Mouse (Mus musculus): ENCODE data around the gene Faap24. TPM values are rescaled to one million over a fixed set of nuclear protein-coding genes. Genes with fewer than 3 reads are reported as not detected.

Faap24 gene
- polyA plus RNA-seq (2012; rRNA removed): 5.5 and 6.4 TPM in 2 replicates

DNA sequence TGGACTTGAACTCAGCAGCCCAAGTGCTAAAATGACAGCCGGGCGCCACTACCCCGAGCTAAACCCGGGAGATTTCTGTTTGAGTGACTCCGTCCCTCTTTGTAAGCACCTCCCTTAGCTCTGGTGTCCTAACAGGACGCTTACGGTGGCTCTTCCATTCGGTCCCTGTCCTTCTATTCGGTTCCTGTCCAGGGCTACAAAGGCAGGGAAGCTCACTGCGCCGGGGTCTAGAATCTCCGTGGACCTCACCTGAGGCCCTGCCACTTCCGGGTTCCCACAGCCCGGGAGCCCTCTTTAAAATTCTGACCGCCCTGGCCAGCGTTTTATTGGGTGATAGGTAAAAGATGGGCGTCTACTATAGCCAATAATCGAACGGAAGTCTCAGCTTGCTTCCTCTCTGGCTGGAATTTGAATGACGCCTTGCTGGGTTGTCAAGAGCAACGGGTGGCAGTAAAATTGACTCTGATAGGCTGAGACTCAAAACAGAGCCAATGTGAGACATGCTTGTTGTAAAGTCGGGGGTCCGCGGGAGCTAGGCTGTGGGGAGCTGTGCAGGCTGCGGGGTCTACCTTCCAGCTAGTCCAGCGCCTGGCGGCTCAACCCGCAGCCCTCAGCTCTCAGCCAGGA is at the start of gene Faap24, which contains the start of gene Cep89:
Faap24 (minus strand) TSS at position 295 of the 627 bp plus-strand sequence.
Cep89 (plus strand) TSS at position 494 of the 627 bp plus-strand sequence.
- WGBS: under 1% methylated on average over 28 of the region's 28 CpGs
- H3K36me3 ChIP-seq (ENCODE audit: control insufficient read depth, insufficient read depth, low read length): peaks cover 14% of the 10 kb centered on the region

DNA sequence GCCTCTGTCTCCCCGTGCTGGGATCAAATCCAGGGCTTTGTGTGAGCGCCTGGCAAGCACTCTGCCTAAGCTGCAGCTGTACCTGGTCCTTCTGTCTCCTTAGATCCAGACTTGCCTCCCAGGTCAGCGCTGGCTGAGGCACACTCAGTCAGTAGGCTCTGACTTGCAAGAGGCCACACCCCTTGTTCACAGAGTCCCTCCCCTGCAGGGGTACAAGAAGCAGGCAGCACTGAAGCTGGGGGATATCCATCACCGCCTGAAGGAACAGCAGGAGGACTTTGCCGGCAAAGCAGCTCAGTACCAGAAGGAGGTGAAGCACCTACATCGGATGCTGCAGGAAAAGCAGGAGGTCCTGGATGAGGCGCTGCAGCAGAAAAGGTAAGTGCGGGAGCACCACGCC is 38.6 kb upstream of the Faap24 start:
- DNase-seq (ENCODE audit: low read depth in 1 of 2, low spot score in 2 of 2): no peak
- H3K36me3 ChIP-seq (ENCODE audit: control insufficient read depth, insufficient read depth, low read length): peaks cover 32% of the 10 kb centered on the region
- TF ChIP-seq POLR2A (IDR thresholded peaks at IDR 0.05; ENCODE audit: low read depth, low read length) (no peak), CTCF (IDR thresholded peaks at IDR 0.05; ENCODE audit: extremely low read depth, insufficient read depth, insufficient read length, insufficient replicate concordance) (no peak)
- no peak overlapping the region for H3K4me3 ChIP-seq (ENCODE audit: extremely low read depth, insufficient read depth, insufficient read length)
- WGBS: 97% methylated on average over 9 of the region's 9 CpGs
- no peaks in the 10 kb centered on the region for H3K27me3 ChIP-seq (ENCODE audit: control insufficient read depth, insufficient read depth, low read length)
- no peaks in the 10 kb centered on the region for H3K4me1 ChIP-seq (ENCODE audit: control insufficient read depth, insufficient read depth, insufficient read length)
- no peak overlapping the region for H3K27ac ChIP-seq (ENCODE audit: insufficient read depth, low read length)

More for the DNA sequence above, at the start of gene Faap24, which contains the start of gene Cep89:
- H3K27me3 ChIP-seq (ENCODE audit: control insufficient read depth, insufficient read depth, low read length): no peaks in the 10 kb centered on the region
- H3K4me1 ChIP-seq (ENCODE audit: control insufficient read depth, insufficient read depth, insufficient read length): no peaks in the 10 kb centered on the region; the same call in 1 of the 2 replicates
- DNase-seq (ENCODE audit: low read depth in 1 of 2, low spot score in 2 of 2): peak; percentile 87 to 99
- H3K4me3 ChIP-seq (ENCODE audit: extremely low read depth, insufficient read depth, insufficient read length): peak within 1 kb of the TSS; percentile 87
- peak within 1 kb of the TSS; percentile 41 for H3K27ac ChIP-seq (ENCODE audit: insufficient read depth, low read length)
- TF ChIP-seq POLR2A (IDR thresholded peaks at IDR 0.05; ENCODE audit: low read depth, low read length): peak; percentile 89
- TF ChIP-seq CTCF (IDR thresholded peaks at IDR 0.05; ENCODE audit: extremely low read depth, insufficient read depth, insufficient read length, insufficient replicate concordance): no peak

DNA sequence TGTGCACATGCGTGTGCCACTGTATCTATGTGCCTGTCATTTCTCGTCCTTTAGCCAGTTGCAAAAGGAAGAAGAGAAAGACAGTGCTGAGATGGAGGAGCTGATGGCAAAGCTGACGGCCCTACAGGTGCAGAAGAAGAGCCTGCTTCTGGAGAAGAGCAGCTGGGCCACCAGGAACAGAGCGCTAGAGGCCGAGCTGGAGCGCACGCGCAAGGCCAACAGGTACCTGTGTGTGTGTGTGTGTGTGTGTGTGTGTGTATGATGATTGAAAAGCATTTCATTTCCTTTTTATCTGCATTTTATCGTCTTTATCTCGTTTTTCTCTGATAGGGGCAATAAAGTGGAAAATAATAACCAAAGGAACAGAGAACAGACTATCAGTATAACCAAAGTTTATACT is 31.5 kb upstream of the Faap24 start:
- H3K4me1 ChIP-seq (ENCODE audit: control insufficient read depth, insufficient read depth, insufficient read length): no peaks in the 10 kb centered on the region
- DNase-seq (ENCODE audit: low read depth in 1 of 2, low spot score in 2 of 2): no peak
- H3K4me3 ChIP-seq (ENCODE audit: extremely low read depth, insufficient read depth, insufficient read length): no peak overlapping the region
- 92% methylated on average over 10 of the region's 10 CpGs for whole genome bisulfite sequencing
- TF ChIP-seq CTCF (IDR thresholded peaks at IDR 0.05; ENCODE audit: extremely low read depth, insufficient read depth, insufficient read length, insufficient replicate concordance) (no peak), POLR2A (IDR thresholded peaks at IDR 0.05; ENCODE audit: low read depth, low read length) (no peak)
- H3K36me3 ChIP-seq (ENCODE audit: control insufficient read depth, insufficient read depth, low read length): peaks cover 18% of the 10 kb centered on the region
- H3K27ac ChIP-seq (ENCODE audit: insufficient read depth, low read length): no peak overlapping the region
- H3K27me3 ChIP-seq (ENCODE audit: control insufficient read depth, insufficient read depth, low read length): no peaks in the 10 kb centered on the region

DNA sequence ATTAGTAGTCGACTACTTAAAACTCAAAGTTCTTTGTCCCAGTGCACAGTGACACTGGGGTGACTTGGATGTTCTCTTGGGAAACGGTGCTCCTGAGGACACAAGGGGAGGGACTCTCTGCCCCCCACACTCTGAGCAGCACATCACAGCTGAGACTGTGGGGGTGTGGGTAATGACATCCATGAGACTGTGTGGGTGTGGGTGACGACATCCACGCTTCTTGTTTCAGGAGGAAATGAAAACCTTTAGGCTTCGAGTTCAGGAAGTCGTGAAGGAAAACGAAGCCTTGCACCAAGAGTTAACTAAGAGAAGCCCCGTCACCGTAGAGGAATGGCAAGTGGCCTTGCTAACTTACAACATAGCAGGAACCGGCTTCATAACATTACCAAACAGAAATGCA is 26.4 kb upstream of the Faap24 start:
- no peaks in the 10 kb centered on the region for H3K4me1 ChIP-seq (ENCODE audit: control insufficient read depth, insufficient read depth, insufficient read length)
- peaks cover 16% of the 10 kb centered on the region for H3K36me3 ChIP-seq (ENCODE audit: control insufficient read depth, insufficient read depth, low read length)
- no peak overlapping the region for H3K4me3 ChIP-seq (ENCODE audit: extremely low read depth, insufficient read depth, insufficient read length)
- H3K27me3 ChIP-seq (ENCODE audit: control insufficient read depth, insufficient read depth, low read length): no peaks in the 10 kb centered on the region
- 74% methylated on average over 10 of the region's 10 CpGs for WGBS
- no peak overlapping the region for H3K27ac ChIP-seq (ENCODE audit: insufficient read depth, low read length)
- TF ChIP-seq POLR2A (IDR thresholded peaks at IDR 0.05; ENCODE audit: low read depth, low read length): no peak
- no peak for TF ChIP-seq CTCF (IDR thresholded peaks at IDR 0.05; ENCODE audit: extremely low read depth, insufficient read depth, insufficient read length, insufficient replicate concordance)
- DNase-seq (ENCODE audit: low read depth in 1 of 2, low spot score in 2 of 2): no peak

DNA sequence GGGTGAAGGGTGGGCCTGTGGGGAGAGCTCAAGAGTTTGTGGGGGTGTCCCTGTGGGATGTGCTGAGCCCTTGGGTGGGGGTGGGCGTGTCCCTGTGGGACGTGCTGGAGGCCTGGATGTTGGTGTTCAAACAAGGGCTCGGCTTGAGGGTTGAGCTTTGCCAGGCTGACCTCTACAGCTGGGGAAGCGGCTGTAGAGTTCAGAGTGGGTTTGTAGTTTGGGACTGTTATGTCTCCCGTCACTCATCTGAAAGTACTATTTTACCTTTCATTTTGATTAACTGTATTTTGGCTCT is 20.0 kb upstream of the Faap24 start:
- Histone ChIP-seq H3K4me1 (ENCODE audit: control insufficient read depth, insufficient read depth, insufficient read length) (peaks cover 9% of the 10 kb centered on the region; the same call in 1 of the 2 replicates), H3K36me3 (ENCODE audit: control insufficient read depth, insufficient read depth, low read length) (peaks cover 12% of the 10 kb centered on the region), H3K4me3 (ENCODE audit: extremely low read depth, insufficient read depth, insufficient read length) (peak overlapping the region; percentile 57; the same call in 1 of the 2 replicates), H3K27ac (ENCODE audit: insufficient read depth, low read length) (peak overlapping the region; percentile 85), H3K27me3 (ENCODE audit: control insufficient read depth, insufficient read depth, low read length) (no peaks in the 10 kb centered on the region)
- WGBS: 65% methylated on average over 5 of the region's 5 CpGs
- DNase-seq (ENCODE audit: low read depth in 1 of 2, low spot score in 2 of 2): no peak
- TF ChIP-seq CTCF (IDR thresholded peaks at IDR 0.05; ENCODE audit: extremely low read depth, insufficient read depth, insufficient read length, insufficient replicate concordance): no peak
- no peak for TF ChIP-seq POLR2A (IDR thresholded peaks at IDR 0.05; ENCODE audit: low read depth, low read length)

DNA sequence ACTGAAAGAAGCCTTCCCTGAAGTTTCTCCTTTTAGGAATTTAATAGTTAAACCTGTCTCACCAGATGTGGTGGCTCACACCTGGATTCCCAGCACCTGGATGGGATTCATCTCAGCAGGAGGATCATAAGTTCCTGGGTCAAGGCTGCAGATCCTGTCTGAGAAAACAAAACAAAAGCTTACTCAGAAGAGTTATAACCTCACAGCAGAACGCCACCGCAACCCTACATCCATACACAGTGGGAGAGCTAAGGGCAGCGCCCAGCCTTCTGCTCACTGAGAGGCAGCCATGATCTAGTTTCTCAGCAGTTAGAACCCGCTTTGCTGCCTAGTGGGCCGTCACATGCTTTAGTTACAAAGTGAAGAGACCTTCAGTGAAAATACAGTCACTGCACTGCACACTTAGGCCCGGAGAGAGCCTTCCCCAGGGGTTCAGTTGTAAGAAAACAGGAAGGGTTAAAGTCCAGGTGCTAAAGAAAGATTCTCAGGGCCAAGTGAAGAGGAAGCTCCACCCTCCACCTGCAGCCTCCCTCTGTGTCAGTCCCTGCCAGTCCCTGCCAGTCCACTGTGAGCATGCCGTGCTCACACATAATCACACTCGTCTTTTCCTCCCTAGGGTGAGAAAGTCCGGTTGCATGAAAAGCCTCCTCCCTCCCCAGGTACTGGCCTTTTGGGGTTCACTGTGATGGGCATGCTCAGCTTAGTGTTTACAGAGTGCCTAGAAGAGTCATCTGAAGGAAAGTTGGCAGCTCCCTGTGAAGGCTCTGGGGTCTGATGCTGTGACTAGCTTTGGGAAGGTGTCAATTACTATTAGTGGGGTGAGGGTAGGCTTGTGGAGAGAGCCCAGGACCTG is 19.4 kb upstream of the Faap24 start:
- Histone ChIP-seq H3K4me3 (ENCODE audit: extremely low read depth, insufficient read depth, insufficient read length) (peak overlapping the region; percentile 57), H3K36me3 (ENCODE audit: control insufficient read depth, insufficient read depth, low read length) (peaks cover 7% of the 10 kb centered on the region; the same call in 1 of the 2 replicates), H3K27ac (ENCODE audit: insufficient read depth, low read length) (peak overlapping the region; percentile 85), H3K27me3 (ENCODE audit: control insufficient read depth, insufficient read depth, low read length) (no peaks in the 10 kb centered on the region), H3K4me1 (ENCODE audit: control insufficient read depth, insufficient read depth, insufficient read length) (peaks cover 9% of the 10 kb centered on the region; the same call in 1 of the 2 replicates)
- no peak for TF ChIP-seq CTCF (IDR thresholded peaks at IDR 0.05; ENCODE audit: extremely low read depth, insufficient read depth, insufficient read length, insufficient replicate concordance)
- TF ChIP-seq POLR2A (IDR thresholded peaks at IDR 0.05; ENCODE audit: low read depth, low read length): peak; percentile 24; the same call in 1 of the 2 replicates
- peak; percentile 16 to 32 for DNase-seq (ENCODE audit: low read depth in 1 of 2, low spot score in 2 of 2)
- 57% methylated on average over 9 of the region's 9 CpGs for WGBS

All from spleen, adult 2 months (tissue).